Mouse (Mus musculus) gastrocnemius, adult 2 months (tissue): Measurements from ENCODE around the gene Nedd4. TPM values are rescaled to one million over a fixed set of nuclear protein-coding genes. Genes with fewer than 3 reads are reported as not detected.
A peak's percentile ranks its signal among the peaks of the same experiment; 100 is the strongest.

ENCODE experiments used
- DNase-seq: peaks from one replicate; pipeline ENCODE4 v3.0.0; 2022
- H3K27ac ChIP-seq: fragments of 200-600 bp; 2 replicates; pipeline ENCODE4 v1.8.1; 2022; ENCODE audit warnings: mild to moderate bottlenecking
- H3K4me3 ChIP-seq: fragments of 200-600 bp; 2 replicates; pipeline ENCODE4 v1.8.1; 2022; ENCODE audit warnings: mild to moderate bottlenecking, moderate library complexity
- CTCF ChIP-seq: fragments of 200-600 bp; IDR thresholded peaks from 2 replicates; pipeline ENCODE4 v1.8.1; 2022; ENCODE audit warnings: antibody characterized with exemption, mild to moderate bottlenecking, moderate library complexity
- intact Hi-C: fragments of 180-260 bp; cut with DNase I; formaldehyde crosslinking; loops from one replicate; pipeline ENCODE4 v1.15.1; 2025
- total RNA-seq, 2 experiments: library from RNA; stranded (reverse); gene quantifications; 2 replicates each; pipeline ENCODE4 v1.2.3; 2021

Nedd4 gene
- total RNA-seq, 2 experiments from 2014 or later, result 273 to 325 TPM

DNA sequence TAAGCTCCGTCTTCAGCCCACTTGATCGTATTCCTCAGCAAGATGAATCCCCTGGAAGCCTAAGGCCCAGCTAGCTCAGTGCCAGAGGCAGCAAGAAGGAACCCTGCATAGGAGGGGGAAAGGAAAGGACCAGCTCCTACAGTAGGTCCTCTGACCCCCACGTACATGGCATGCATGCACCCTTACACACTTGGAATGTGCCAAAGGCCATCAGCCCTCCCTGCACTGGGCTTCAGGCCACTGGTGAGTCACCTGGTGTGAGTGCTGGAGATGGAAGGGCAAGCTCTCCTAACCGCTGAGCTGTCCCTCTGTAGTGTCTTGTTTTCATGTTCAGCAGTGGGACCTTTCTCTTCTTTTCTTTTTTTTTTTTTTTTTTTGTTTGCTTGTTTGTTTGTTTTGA is 52.8 kb downstream of the Nedd4 start:
- intact Hi-C loops, result no loop called here
- TF ChIP-seq CTCF, result no peak
- H3K4me3 ChIP-seq, result peak overlapping the region; percentile 13
- peak; percentile 89 for DNase-seq
- H3K27ac ChIP-seq, result peak overlapping the region; percentile 91

DNA sequence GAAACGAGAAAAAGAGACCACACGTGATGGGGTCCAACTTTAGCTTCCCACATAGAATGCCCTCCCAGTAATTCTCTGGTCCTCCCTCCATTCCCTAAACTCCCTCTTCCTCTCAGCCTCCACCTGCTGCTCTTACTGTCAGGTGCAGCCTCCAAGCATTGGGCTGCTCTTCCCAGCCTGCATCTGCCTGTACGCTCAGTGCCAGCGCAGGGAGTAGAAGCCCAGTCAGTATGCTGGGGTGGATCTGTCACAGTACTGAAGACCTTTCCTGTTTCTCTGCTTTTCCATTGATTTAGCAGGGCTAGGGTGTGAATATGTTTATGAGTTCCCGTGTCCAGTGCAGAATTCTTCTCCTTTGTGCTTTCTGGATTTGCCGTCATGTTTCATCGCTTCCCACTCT is 54.1 kb downstream of the Nedd4 start:
- Histone ChIP-seq H3K27ac (peak overlapping the region; percentile 91), H3K4me3 (peak overlapping the region; percentile 42)
- DNase-seq, result peak; percentile 51
- intact Hi-C loops, result no loop called here
- TF ChIP-seq CTCF, result no peak

DNA sequence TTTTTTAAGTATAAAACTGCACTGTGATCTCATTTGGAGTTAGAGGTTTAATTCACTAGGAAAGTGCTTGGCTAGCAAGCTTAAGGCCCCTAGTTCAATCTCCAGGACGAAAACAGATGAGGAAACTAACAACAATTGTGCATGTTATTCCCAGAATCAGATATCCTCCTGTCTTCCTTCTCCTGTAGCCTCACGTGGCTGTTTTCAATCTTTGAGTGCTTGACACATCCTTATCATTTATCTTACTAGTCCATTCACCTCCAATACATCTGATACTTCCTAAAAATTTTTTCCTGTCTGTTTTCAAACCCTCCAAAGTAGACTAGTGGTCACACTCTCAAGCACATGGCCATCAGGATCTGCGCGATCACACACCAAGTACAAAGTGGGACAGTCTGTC is 57.0 kb downstream of the Nedd4 start:
- TF ChIP-seq CTCF, result no peak
- Histone ChIP-seq H3K27ac (peak overlapping the region; percentile 91), H3K4me3 (no peak overlapping the region)
- intact Hi-C loops, result no loop called here
- no peak for DNase-seq

DNA sequence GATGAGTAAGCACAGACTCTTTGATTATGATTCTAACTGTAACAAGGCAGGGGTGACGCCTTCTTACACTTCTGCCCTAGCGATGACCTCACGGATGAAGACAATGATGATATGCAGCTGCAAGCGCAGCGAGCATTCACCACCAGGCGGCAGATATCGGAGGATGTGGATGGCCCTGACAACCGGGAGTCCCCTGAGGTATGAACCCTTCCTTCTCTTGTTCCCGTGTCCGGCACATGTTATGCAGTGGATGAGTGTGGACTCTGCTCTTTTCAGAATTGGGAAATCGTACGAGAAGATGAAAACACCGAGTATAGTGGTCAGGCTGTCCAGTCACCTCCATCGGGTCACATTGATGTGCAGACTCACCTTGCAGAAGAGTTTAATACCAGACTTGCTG is 59.1 kb downstream of the Nedd4 start:
- DNase-seq, result no peak
- peak; percentile 19; the same call in 1 of the 2 replicates for TF ChIP-seq CTCF
- Histone ChIP-seq H3K4me3 (no peak overlapping the region), H3K27ac (peak overlapping the region; percentile 75)
- intact Hi-C loops, result no loop called here

DNA sequence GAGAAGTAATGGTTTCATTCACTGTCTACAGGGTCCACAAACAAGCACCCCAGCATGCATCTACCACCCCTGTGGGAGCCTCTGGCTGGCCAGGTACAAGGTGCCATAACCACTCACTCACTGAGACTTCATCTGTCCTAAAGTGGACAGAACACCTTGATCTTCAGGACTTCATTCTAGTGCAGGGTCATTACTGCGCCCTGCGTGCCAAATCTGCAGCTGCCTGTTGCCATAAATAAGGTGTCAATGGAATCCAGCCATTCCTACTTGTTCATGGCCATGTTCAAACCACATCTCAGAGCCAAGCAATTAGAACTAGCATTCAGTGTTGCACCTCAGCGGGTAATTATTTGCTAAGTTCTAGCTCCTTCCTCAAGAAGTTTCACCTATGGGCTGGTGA is 60.5 kb downstream of the Nedd4 start:
- no peak for TF ChIP-seq CTCF
- Histone ChIP-seq H3K4me3 (no peak overlapping the region; the same call in 1 of the 2 replicates), H3K27ac (peak overlapping the region; percentile 75)
- intact Hi-C loops, result no loop called here
- DNase-seq, result peak; percentile 62

DNA sequence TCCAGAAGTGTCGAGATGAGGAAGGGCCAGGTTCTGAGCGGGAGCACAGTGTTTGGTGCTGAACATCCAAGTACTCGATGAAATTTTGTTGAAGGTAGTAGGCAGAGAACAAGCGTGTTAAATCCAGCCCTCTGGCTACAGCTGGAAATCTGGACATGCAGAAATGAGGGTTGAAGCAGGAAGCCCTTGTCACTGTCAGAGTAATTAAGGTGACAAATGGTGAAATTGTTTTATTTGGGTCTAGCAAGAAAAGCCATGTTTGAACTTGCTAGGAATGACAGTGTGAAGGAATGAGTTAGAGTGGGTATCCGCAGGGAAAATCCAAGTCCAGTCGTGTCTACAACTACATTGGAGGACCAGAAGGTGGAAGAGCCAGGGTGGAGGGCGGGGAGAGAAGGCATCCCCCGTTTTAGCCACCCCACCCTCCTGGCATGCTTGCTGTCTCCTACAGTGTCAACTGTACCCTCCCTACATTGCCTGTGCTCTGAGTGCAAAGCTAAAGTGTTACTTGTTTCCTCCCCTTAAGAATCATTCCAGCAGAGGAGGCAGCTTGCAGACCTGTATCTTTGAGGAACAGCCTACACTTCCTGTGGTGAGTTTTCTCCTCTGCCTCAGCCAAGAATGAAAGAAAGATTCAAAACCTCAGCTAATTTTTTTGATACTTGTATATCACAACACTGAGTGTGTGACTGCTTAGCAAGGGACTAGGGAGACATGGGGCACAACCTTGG is 62.5 kb downstream of the Nedd4 start:
- Histone ChIP-seq H3K27ac (peak overlapping the region; percentile 75), H3K4me3 (no peak overlapping the region)
- intact Hi-C loops, result no loop called here
- DNase-seq, result no peak
- TF ChIP-seq CTCF, result no peak

DNA sequence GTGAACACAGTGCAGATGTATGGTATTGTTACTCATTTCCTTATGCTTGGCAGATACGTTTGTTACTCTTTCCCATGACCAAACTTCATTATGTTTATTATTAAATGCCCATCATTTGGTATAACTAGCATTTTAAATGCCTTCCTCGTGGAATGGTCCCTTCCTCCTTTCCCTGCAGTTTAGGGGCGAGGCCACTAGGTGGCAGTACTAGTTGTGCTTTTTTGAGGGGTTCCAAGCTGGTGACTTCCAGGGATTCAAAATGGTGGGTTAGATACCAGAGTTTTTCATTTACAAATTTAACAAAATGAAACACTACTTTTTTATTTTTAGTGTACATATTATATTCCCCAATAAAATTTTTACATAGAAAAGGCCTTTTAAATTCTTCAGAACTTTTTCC is 71.8 kb downstream of the Nedd4 start:
- intact Hi-C loops, result no loop called here
- peak; percentile 93 for TF ChIP-seq CTCF
- DNase-seq, result peak; percentile 68

DNA sequence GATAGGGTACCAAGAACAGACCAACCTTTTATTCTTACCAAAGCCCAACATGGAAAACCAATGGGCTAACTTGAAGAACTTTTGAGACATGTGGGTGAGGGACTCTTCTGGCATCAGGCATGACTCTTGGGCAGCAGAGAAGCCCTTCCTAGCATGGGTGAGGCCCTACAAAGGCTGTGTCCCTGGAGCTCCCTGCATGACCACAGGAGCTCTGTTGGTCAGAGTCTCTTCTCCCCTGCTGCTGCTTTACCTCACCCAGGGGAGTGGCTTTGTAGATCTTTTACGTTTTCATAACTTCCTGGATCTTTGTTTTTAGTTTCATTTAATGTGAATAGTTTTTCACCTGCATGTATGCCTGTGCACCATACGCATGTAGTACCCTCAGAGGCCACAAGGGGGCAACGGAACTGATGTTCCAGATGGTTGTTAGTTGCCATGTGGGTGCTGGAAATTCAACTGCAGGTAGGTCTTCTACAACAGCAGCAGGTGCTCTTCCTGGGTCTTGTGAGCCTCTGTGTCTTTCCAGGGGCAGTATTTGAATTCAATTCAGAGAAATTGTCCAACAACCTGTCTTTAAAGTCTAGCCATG is 73.8 kb downstream of the Nedd4 start:
- TF ChIP-seq CTCF, result peak; percentile 88
- no peak overlapping the region for H3K27ac ChIP-seq
- peak; percentile 72 for DNase-seq
- intact Hi-C loops, result no loop called here
- H3K4me3 ChIP-seq, result no peak overlapping the region

More for the DNA sequence above, 71.8 kb downstream of the Nedd4 start:
- Histone ChIP-seq H3K4me3 (no peak overlapping the region), H3K27ac (no peak overlapping the region)

DNA sequence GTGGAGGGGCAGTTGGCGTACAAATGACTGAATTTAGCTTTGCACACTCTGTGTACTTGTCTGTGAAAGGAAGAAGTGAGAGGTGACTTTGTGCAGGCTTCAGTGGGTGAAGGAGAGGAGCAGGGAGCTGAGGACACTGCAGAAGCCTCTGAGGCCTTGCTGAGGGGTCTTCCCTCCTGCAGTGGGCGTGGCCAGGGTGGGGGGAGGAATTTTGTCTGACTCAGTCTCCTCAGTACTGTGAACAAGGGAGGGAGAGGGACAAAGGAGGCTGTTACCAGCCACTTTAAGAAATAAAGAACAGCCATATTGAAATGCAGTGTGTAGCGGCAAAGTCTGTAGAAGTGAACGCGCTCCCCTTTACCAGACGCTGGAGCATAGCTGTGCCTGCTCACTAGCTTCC is 79.1 kb downstream of the Nedd4 start:
- DNase-seq, result no peak
- H3K4me3 ChIP-seq, result no peak overlapping the region
- intact Hi-C loops, result no loop called here
- H3K27ac ChIP-seq, result no peak overlapping the region
- TF ChIP-seq CTCF, result no peak

DNA sequence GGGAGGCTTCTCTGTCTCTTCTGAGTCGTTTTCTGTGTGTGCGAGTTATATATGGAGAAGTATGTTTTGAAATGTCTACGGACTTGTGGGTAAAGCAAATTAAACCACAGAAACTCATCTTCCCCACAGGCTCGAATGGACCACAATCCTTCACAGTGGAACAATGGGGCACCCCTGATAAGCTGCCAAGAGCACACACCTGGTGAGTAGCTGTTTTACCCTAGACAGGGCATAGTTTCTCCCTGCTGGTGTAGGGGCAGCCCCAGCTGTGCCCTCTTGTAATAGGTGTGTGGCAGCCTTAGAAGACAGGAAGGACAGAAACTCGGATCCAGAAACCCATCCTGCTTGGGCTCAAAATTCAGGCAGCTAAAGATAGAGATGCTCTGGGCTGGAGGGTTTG is 84.1 kb downstream of the Nedd4 start:
- no peak overlapping the region for H3K27ac ChIP-seq
- no peak for TF ChIP-seq CTCF
- DNase-seq, result no peak
- intact Hi-C loops, result no loop called here
- no peak overlapping the region for H3K4me3 ChIP-seq

DNA sequence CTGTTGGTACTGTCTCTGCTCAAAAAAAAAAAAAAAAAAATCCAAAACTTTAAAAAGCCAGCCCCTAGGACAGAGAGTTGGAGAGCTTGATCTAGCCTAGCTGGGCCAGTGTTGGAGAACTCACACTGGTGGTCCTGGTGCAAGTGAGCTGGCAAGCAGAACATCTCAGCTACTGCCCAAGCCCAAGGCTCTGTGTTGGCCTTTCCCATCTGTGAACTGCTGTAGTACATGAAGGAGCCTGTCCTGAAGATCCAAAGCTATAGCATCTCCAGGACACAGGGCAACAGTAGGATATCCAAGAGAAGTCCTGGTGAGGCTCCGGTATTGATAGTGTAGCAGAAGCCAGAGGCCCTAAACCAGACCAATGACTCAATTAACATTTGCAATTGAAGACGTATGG is 88.1 kb downstream of the Nedd4 start:
- Histone ChIP-seq H3K27ac (no peak overlapping the region), H3K4me3 (no peak overlapping the region)
- no peak for DNase-seq
- TF ChIP-seq CTCF, result no peak
- intact Hi-C loops, result no loop called here

DNA sequence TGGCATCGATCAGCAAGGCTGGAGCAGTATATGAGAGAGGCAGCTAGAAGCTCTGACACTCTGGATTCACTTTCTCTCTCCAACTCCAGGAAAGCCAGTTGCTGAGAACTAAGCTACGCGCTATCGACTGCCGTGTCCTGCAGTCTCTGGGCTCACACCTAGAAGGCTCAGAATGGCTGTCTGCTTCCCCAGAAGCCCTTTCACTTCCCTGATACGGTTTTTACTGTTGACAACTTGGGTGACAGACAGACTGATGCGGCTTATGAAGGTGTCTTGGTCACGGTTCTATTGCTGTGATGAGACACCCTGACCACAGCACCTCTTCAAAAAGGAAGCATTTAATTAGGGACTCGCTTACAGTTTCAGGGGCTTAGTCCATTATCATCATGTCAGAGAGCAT is 90.5 kb downstream of the Nedd4 start:
- no peak for TF ChIP-seq CTCF
- H3K4me3 ChIP-seq, result no peak overlapping the region
- no peak overlapping the region for H3K27ac ChIP-seq
- intact Hi-C loops, result no loop called here
- no peak for DNase-seq

DNA sequence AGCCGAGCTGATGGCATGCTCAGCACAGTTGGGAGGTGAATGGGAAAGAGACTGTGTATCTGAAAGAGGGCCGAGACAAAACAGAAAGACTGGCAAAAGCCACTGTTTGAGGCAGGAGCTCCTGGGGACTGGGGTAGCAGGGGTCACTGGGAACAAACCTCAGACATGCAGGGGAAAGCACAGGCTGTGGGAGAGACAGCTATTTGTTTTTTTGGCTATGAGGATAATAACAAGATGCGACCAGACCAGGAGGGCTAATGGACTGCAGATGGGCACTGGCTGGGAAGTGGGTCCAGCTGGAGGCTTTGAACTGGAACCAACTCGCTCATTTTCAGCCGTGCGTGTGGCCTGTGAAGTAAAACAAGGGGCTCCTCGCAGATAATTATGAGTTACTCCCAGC is 91.6 kb downstream of the Nedd4 start:
- no peak for DNase-seq
- TF ChIP-seq CTCF, result no peak
- intact Hi-C loops, result no loop called here
- no peak overlapping the region for H3K4me3 ChIP-seq
- H3K27ac ChIP-seq, result no peak overlapping the region

DNA sequence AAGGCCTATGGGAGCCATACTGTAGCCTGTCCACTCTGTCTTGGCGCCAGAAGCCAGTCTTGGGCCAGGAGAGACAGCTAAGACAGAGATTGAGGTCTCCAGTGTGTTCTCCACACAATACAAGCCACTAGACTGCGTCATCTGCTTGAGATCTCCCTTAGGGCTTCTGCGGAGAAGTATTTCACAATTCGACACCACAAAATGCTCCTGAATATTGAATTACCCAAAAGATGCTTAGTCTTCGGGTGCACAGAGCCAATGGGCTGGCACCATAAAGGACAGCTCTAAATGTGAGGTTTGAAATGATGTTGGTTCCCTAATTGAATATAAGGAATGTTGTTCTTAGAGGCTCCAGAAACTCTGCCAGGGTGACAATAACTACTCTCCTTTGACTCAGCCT is 95.0 kb downstream of the Nedd4 start:
- intact Hi-C loops, result no loop called here
- no peak for TF ChIP-seq CTCF
- no peak for DNase-seq
- no peak overlapping the region for H3K27ac ChIP-seq
- H3K4me3 ChIP-seq, result no peak overlapping the region
